Mouse (Mus musculus): ENCODE results near the gene Ccser1.

Gene Ccser1

GRCm38 (mm10) chr6:61687002-61687401, 506.9 kb downstream of the Ccser1 start:
- DNase-seq (ENCODE audit: low spot score), result no peak

- DNase-seq (ENCODE audit: low spot score), result no peak
These were observed 522.9 kb downstream of the Ccser1 start for GRCm38 (mm10) chr6:61703003-61703402.

- DNase-seq (ENCODE audit: low spot score), result no peak
These were observed 541.1 kb downstream of the Ccser1 start for GRCm38 (mm10) chr6:61721220-61721619.

- no peak for DNase-seq (ENCODE audit: low spot score)
These were observed 548.9 kb downstream of the Ccser1 start for GRCm38 (mm10) chr6:61729065-61729464.

GRCm38 (mm10) chr6:61730088-61730880, 550.2 kb downstream of the Ccser1 start:
- no peak for DNase-seq (ENCODE audit: low spot score)

GRCm38 (mm10) chr6:61746346-61746745, 566.2 kb downstream of the Ccser1 start:
- DNase-seq (ENCODE audit: low spot score), result no peak

GRCm38 (mm10) chr6:61762135-61762534, 582.0 kb downstream of the Ccser1 start:
- no peak for DNase-seq (ENCODE audit: low spot score)

GRCm38 (mm10) chr6:61763379-61763778, 583.3 kb downstream of the Ccser1 start:
- DNase-seq (ENCODE audit: low spot score), result no peak

- no peak for DNase-seq (ENCODE audit: low spot score)
These were observed 585.7 kb downstream of the Ccser1 start for GRCm38 (mm10) chr6:61765801-61766200.

- no peak for DNase-seq (ENCODE audit: low spot score)
These were observed 587.0 kb downstream of the Ccser1 start for GRCm38 (mm10) chr6:61767151-61767550.

GRCm38 (mm10) chr6:61786706-61787105, 606.6 kb downstream of the Ccser1 start:
- DNase-seq (ENCODE audit: low spot score), result no peak

GRCm38 (mm10) chr6:61800889-61801288, 620.8 kb downstream of the Ccser1 start:
- no peak for DNase-seq (ENCODE audit: low spot score)

- DNase-seq (ENCODE audit: low spot score), result no peak
These were observed 625.4 kb downstream of the Ccser1 start for GRCm38 (mm10) chr6:61805481-61805880.

- no peak for DNase-seq (ENCODE audit: low spot score)
These were observed 637.6 kb downstream of the Ccser1 start for GRCm38 (mm10) chr6:61817716-61818115.

- no peak for DNase-seq (ENCODE audit: low spot score)
These were observed 696.2 kb downstream of the Ccser1 start for GRCm38 (mm10) chr6:61876302-61876701.

GRCm38 (mm10) chr6:61898238-61898637, 718.1 kb downstream of the Ccser1 start:
- no peak for DNase-seq (ENCODE audit: low spot score)

- DNase-seq (ENCODE audit: low spot score), result no peak
These were observed 722.6 kb downstream of the Ccser1 start for GRCm38 (mm10) chr6:61902715-61903114.

- no peak for DNase-seq (ENCODE audit: low spot score)
These were observed 732.8 kb downstream of the Ccser1 start for GRCm38 (mm10) chr6:61912896-61913295.

- no peak for DNase-seq (ENCODE audit: low spot score)
These were observed 751.5 kb downstream of the Ccser1 start for GRCm38 (mm10) chr6:61931622-61932021.

- no peak for DNase-seq (ENCODE audit: low spot score)
These were observed 756.5 kb downstream of the Ccser1 start for GRCm38 (mm10) chr6:61936656-61937055.

- DNase-seq (ENCODE audit: low spot score), result no peak
These were observed 759.1 kb downstream of the Ccser1 start for GRCm38 (mm10) chr6:61939236-61939635.

- DNase-seq (ENCODE audit: low spot score), result no peak
These were observed 773.6 kb downstream of the Ccser1 start for GRCm38 (mm10) chr6:61953703-61954102.

GRCm38 (mm10) chr6:61976878-61977277, 796.8 kb downstream of the Ccser1 start:
- no peak for DNase-seq (ENCODE audit: low spot score)

GRCm38 (mm10) chr6:61978379-61978778, 798.3 kb downstream of the Ccser1 start:
- no peak for DNase-seq (ENCODE audit: low spot score)

All from ovary, adult 18-20 months (tissue).